Mouse (Mus musculus): ENCODE measurements around the gene Map2k3. TPM values are rescaled to one million over a fixed set of nuclear protein-coding genes. Genes with fewer than 3 reads are reported as not detected.

The Map2k3 gene
- polyA plus RNA-seq, 1 experiment from 2014 or later = 37.6 TPM

GRCm38 (mm10) chr11:60903661-60904061 is 28.2 kb upstream of the Map2k3 start:
- Histone ChIP-seq H3K9ac (ENCODE audit: low read depth, low read length) (no peak overlapping the region), H3K4me2 (replicated peaks; ENCODE audit: low read depth, low read length) (no peak overlapping the region), H3K4me1 (replicated peaks; ENCODE audit: control insufficient read depth, insufficient read depth, low read length) (no peaks in the 10 kb centered on the region), H3K4me3 (ENCODE audit: low read depth, low read length) (no peak overlapping the region), H3K27ac (ENCODE audit: low read depth, low read length) (no peak overlapping the region), H3K36me3 (ENCODE audit: control insufficient read depth, insufficient read depth, low read length) (0 out of 2 replicates have a peak, but pooled peaks cover 5% of the 10 kb centered on the region), H3K27me3 (ENCODE audit: control insufficient read depth, insufficient read depth, low read length) (no peaks in the 10 kb centered on the region), H3K9me3 (ENCODE audit: control insufficient read depth, low read length) (no peaks in the 10 kb centered on the region)
- no peak for DNase-seq (ENCODE audit: low spot score)
- ATAC-seq (ENCODE audit: low FRiP score) = no peak
- WGBS = 88% methylated on average over 6 of the region's 6 CpGs

DNA sequence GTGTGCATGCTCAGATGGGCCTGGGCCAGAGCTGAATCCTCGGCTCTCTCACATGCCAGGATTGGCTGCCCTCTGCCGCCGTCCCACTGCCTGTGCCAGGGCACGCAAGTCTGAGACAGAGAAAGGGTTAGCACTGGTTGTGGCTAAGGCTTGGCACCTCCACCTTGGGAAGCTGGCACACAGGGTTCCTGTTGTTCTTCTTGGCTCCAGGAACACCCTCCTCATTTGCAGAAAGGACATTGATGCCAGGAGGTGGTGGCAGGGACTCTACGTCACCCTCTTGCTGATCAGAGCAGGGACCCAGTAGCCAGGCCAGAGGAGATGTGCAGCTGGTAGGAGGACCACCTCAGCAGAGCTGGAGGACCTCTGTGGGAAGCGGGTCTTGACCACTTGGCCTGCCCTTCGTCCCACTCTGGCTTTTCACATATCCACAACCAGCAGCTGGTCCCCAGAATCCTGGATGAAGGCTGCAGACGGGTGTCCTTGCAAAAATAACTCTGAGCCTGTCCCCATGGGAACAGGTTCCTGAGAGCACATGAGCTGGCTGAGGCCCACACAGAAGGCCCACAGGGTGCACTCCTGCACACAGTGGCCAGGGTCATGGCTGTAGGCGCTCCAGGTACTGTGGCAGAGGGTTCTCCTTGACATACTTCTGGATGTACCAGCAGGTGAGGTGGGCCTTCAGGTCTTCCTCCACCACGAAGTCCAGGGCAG is 26.3 kb upstream of the Map2k3 start:
- no peaks in the 10 kb centered on the region for H3K4me1 ChIP-seq (replicated peaks; ENCODE audit: control insufficient read depth, insufficient read depth, low read length)
- no peaks in the 10 kb centered on the region for H3K27me3 ChIP-seq (ENCODE audit: control insufficient read depth, insufficient read depth, low read length)
- no peak overlapping the region for H3K9ac ChIP-seq (ENCODE audit: low read depth, low read length)
- H3K27ac ChIP-seq (ENCODE audit: low read depth, low read length) = no peak overlapping the region
- no peaks in the 10 kb centered on the region for H3K9me3 ChIP-seq (ENCODE audit: control insufficient read depth, low read length)
- no peak overlapping the region for H3K4me2 ChIP-seq (replicated peaks; ENCODE audit: low read depth, low read length)
- ATAC-seq (ENCODE audit: low FRiP score) (no peak), DNase-seq (ENCODE audit: low spot score) (no peak)
- no peak overlapping the region for H3K4me3 ChIP-seq (ENCODE audit: low read depth, low read length)
- 91% methylated on average over 10 of the region's 10 CpGs for WGBS
- H3K36me3 ChIP-seq (ENCODE audit: control insufficient read depth, insufficient read depth, low read length) = 0 out of 2 replicates have a peak, but pooled peaks cover 5% of the 10 kb centered on the region

GRCm38 (mm10) chr11:60906449-60906848 is 25.4 kb upstream of the Map2k3 start:
- no peaks in the 10 kb centered on the region for H3K27me3 ChIP-seq (ENCODE audit: control insufficient read depth, insufficient read depth, low read length)
- no peaks in the 10 kb centered on the region for H3K9me3 ChIP-seq (ENCODE audit: control insufficient read depth, low read length)
- H3K4me3 ChIP-seq (ENCODE audit: low read depth, low read length) = no peak overlapping the region
- no peak overlapping the region for H3K9ac ChIP-seq (ENCODE audit: low read depth, low read length)
- H3K4me1 ChIP-seq (replicated peaks; ENCODE audit: control insufficient read depth, insufficient read depth, low read length) = no peaks in the 10 kb centered on the region
- ATAC-seq (ENCODE audit: low FRiP score) (no peak), DNase-seq (ENCODE audit: low spot score) (no peak)
- WGBS = 91% methylated on average over 4 of the region's 4 CpGs
- 0 out of 2 replicates have a peak, but pooled peaks cover 5% of the 10 kb centered on the region for H3K36me3 ChIP-seq (ENCODE audit: control insufficient read depth, insufficient read depth, low read length)
- H3K27ac ChIP-seq (ENCODE audit: low read depth, low read length) = no peak overlapping the region
- H3K4me2 ChIP-seq (replicated peaks; ENCODE audit: low read depth, low read length) = no peak overlapping the region

DNA sequence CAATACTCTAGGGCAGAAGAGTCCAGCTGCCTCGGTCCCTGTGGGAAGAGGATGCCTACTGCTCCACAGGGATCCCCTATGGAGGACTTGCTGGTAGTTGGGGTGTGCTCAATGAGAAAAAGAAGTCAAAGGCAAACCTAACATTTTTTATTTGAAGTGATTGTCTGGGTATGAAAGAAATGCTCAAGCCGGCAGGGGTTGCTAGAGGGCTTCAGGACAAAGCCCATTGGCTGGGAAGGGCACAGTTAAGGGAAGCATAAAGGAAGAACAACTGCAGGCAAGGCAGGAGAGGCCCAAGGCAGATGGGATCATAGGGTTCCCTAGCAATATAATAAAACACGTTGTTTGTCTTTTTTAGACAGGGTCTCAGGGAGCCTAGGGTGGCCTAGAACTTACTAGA is 23.8 kb upstream of the Map2k3 start:
- Histone ChIP-seq H3K27me3 (ENCODE audit: control insufficient read depth, insufficient read depth, low read length) (no peaks in the 10 kb centered on the region), H3K9ac (ENCODE audit: low read depth, low read length) (no peak overlapping the region), H3K27ac (ENCODE audit: low read depth, low read length) (no peak overlapping the region), H3K4me3 (ENCODE audit: low read depth, low read length) (no peak overlapping the region), H3K4me1 (replicated peaks; ENCODE audit: control insufficient read depth, insufficient read depth, low read length) (peaks cover 5% of the 10 kb centered on the region; the same call in 1 of the 2 replicates), H3K4me2 (replicated peaks; ENCODE audit: low read depth, low read length) (no peak overlapping the region), H3K36me3 (ENCODE audit: control insufficient read depth, insufficient read depth, low read length) (0 out of 2 replicates have a peak, but pooled peaks cover 5% of the 10 kb centered on the region), H3K9me3 (ENCODE audit: control insufficient read depth, low read length) (no peaks in the 10 kb centered on the region)
- 65% methylated on average over 3 of the region's 3 CpGs for whole genome bisulfite sequencing
- ATAC-seq (ENCODE audit: low FRiP score) (no peak), DNase-seq (ENCODE audit: low spot score) (no peak)

- ATAC-seq (ENCODE audit: low FRiP score) = no peak
- no peaks in the 10 kb centered on the region for H3K9me3 ChIP-seq (ENCODE audit: control insufficient read depth, low read length)
- no peak overlapping the region for H3K9ac ChIP-seq (ENCODE audit: low read depth, low read length)
- no peak overlapping the region for H3K4me2 ChIP-seq (replicated peaks; ENCODE audit: low read depth, low read length)
- H3K27me3 ChIP-seq (ENCODE audit: control insufficient read depth, insufficient read depth, low read length) = no peaks in the 10 kb centered on the region
- H3K27ac ChIP-seq (ENCODE audit: low read depth, low read length) = no peak overlapping the region
- DNase-seq (ENCODE audit: low spot score) = no peak
- 0 out of 2 replicates have a peak, but pooled peaks cover 5% of the 10 kb centered on the region for H3K36me3 ChIP-seq (ENCODE audit: control insufficient read depth, insufficient read depth, low read length)
- peaks cover 5% of the 10 kb centered on the region; the same call in 1 of the 2 replicates for H3K4me1 ChIP-seq (replicated peaks; ENCODE audit: control insufficient read depth, insufficient read depth, low read length)
- WGBS = 89% methylated on average over 1 of the region's 1 CpGs
- H3K4me3 ChIP-seq (ENCODE audit: low read depth, low read length) = no peak overlapping the region
Observed at GRCm38 (mm10) chr11:60909626-60910025, 22.2 kb upstream of the Map2k3 start.

- H3K9ac ChIP-seq (ENCODE audit: low read depth, low read length) = no peak overlapping the region; the same call in 1 of the 2 replicates
- no peaks in the 10 kb centered on the region for H3K36me3 ChIP-seq (ENCODE audit: control insufficient read depth, insufficient read depth, low read length)
- no peak overlapping the region for H3K27ac ChIP-seq (ENCODE audit: low read depth, low read length)
- peak overlapping the region; percentile 78 for H3K4me3 ChIP-seq (ENCODE audit: low read depth, low read length)
- H3K27me3 ChIP-seq (ENCODE audit: control insufficient read depth, insufficient read depth, low read length) = no peaks in the 10 kb centered on the region
- ATAC-seq (ENCODE audit: low FRiP score) (no peak), DNase-seq (ENCODE audit: low spot score) (peak; percentile 16)
- H3K4me1 ChIP-seq (replicated peaks; ENCODE audit: control insufficient read depth, insufficient read depth, low read length) = peaks cover 5% of the 10 kb centered on the region; the same call in 1 of the 2 replicates
- no peaks in the 10 kb centered on the region for H3K9me3 ChIP-seq (ENCODE audit: control insufficient read depth, low read length)
- peak overlapping the region; percentile 60 for H3K4me2 ChIP-seq (replicated peaks; ENCODE audit: low read depth, low read length)
- WGBS = 28% methylated on average over 7 of the region's 7 CpGs
Observed at GRCm38 (mm10) chr11:60912525-60912973, 19.3 kb upstream of the Map2k3 start.

DNA sequence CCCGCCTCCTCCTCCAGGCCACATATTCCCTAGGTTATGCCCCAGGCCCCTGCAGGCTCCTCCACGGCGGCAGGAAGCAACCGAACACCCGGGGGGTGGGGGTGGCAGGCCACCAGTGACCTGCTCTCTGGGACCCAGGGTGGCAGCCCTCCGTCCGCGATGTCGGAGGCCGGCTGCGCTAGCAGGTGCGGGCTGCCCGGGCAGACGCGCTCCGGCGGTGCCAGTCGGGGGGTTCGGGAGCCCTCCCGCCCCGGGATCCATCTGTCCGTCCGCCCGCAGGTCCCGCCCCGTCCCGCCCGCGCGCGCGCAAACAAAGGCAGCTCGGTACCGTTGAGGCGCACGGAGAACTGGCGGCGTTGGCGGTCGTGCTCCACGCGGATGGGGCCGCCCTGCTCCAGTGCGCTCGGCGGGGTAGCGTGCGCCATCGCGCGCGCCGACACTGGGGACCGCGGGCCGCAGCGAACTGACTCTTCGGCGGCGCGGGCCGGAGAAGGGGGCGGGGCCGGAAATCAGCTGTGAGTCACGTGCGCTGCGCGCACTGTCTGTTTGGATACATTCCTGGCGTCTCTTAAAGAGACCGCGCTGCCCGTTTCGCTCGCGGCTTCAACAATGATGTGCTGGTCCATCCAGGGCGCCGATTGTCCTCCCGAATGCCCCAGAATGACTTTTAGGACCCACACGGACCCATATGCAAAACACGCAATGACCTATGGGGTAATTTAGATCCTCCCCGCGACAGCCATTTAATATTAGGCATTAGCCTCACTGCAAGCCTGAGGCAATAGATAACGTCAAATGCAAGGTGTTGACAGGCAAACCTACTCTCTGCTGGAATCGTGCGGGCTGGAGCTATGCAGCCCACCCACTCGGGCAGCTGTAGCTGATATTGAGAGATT is 18.3 kb upstream of the Map2k3 start:
- no peaks in the 10 kb centered on the region for H3K36me3 ChIP-seq (ENCODE audit: control insufficient read depth, insufficient read depth, low read length)
- under 1% methylated on average over 74 of the region's 86 CpGs for WGBS
- peak overlapping the region; percentile 66 for H3K27ac ChIP-seq (ENCODE audit: low read depth, low read length)
- H3K9ac ChIP-seq (ENCODE audit: low read depth, low read length) = peak overlapping the region; percentile 73
- peak; percentile 92 for ATAC-seq (ENCODE audit: low FRiP score)
- no peaks in the 10 kb centered on the region for H3K27me3 ChIP-seq (ENCODE audit: control insufficient read depth, insufficient read depth, low read length)
- peak overlapping the region; percentile 60 for H3K4me2 ChIP-seq (replicated peaks; ENCODE audit: low read depth, low read length)
- peaks cover 5% of the 10 kb centered on the region; the same call in 1 of the 2 replicates for H3K4me1 ChIP-seq (replicated peaks; ENCODE audit: control insufficient read depth, insufficient read depth, low read length)
- H3K4me3 ChIP-seq (ENCODE audit: low read depth, low read length) = peak overlapping the region; percentile 78
- peak; percentile 94 for DNase-seq (ENCODE audit: low spot score)
- H3K9me3 ChIP-seq (ENCODE audit: control insufficient read depth, low read length) = no peaks in the 10 kb centered on the region

- H3K4me1 ChIP-seq (replicated peaks; ENCODE audit: control insufficient read depth, insufficient read depth, low read length) = peaks cover 5% of the 10 kb centered on the region; the same call in 1 of the 2 replicates
- peak within 1 kb of the TSS; percentile 78 for H3K4me3 ChIP-seq (ENCODE audit: low read depth, low read length)
- no peak for ATAC-seq (ENCODE audit: low FRiP score)
- 42% methylated on average over 7 of the region's 7 CpGs for WGBS
- peak within 1 kb of the TSS; percentile 73 for H3K9ac ChIP-seq (ENCODE audit: low read depth, low read length)
- DNase-seq (ENCODE audit: low spot score) = no peak
- no peaks in the 10 kb centered on the region for H3K27me3 ChIP-seq (ENCODE audit: control insufficient read depth, insufficient read depth, low read length)
- H3K9me3 ChIP-seq (ENCODE audit: control insufficient read depth, low read length) = no peaks in the 10 kb centered on the region
- no peaks in the 10 kb centered on the region for H3K36me3 ChIP-seq (ENCODE audit: control insufficient read depth, insufficient read depth, low read length)
- H3K4me2 ChIP-seq (replicated peaks; ENCODE audit: low read depth, low read length) = peak within 1 kb of the TSS; percentile 60
- H3K27ac ChIP-seq (ENCODE audit: low read depth, low read length) = peak within 1 kb of the TSS; percentile 66
Observed at GRCm38 (mm10) chr11:60914491-60914890, 17.3 kb upstream of the Map2k3 start, which contains the start of gene Natd1. Natd1 (minus strand) TSS chr11:60914750.

All from hindbrain, embryonic 11.5 days (tissue).